ENCODE assay signal across 7 mouse cellular contexts in genomic region chr11:94211651-94212488, GRCm38 (mm10). TPM values are rescaled to one million over a fixed set of nuclear protein-coding genes. Genes with fewer than 3 reads are reported as not detected.
A peak's percentile ranks its signal among the peaks of the same experiment; 100 is the strongest.
DNase-seq lines count a peak whose midpoint lies in the region; ATAC-seq and TF ChIP-seq lines count a peak whose summit lies in the region.

No protein-coding gene starts in this region.

- peak overlapping the region; percentile 95 for H3K9ac ChIP-seq in limb, embryonic 14.5 days (ENCODE audit: low read depth, low read length, severe bottlenecking)
- peak overlapping the region; percentile 98 for H3K9ac ChIP-seq in midbrain, embryonic 14.5 days (replicated peaks; ENCODE audit: low read length)

- H3K27ac ChIP-seq in limb, embryonic 14.5 days (replicated peaks; ENCODE audit: low read depth, low read length): peak overlapping the region; percentile 97
- peak overlapping the region; percentile 97 for H3K27ac ChIP-seq in midbrain, embryonic 14.5 days (replicated peaks; ENCODE audit: low read depth, low read length)

- TF ChIP-seq POLR2A in limb, embryonic 14.5 days (IDR thresholded peaks at IDR 0.05; ENCODE audit: borderline replicate concordance, extremely low read depth, insufficient read depth, insufficient read length): no peak

- WGBS in limb, embryonic 14.5 days: under 1% methylated on average over 22 of the region's 61 CpGs
- under 1% methylated on average over 59 of the region's 61 CpGs for WGBS in midbrain, embryonic 14.5 days

- peak overlapping the region; percentile 60 for H3K4me2 ChIP-seq in limb, embryonic 14.5 days (replicated peaks; ENCODE audit: low read depth, low read length, severe bottlenecking)
- peak overlapping the region; percentile 63 for H3K4me2 ChIP-seq in midbrain, embryonic 14.5 days (ENCODE audit: low read length)

- no peaks in the 10 kb centered on the region for H3K9me3 ChIP-seq in limb, embryonic 14.5 days (ENCODE audit: control insufficient read depth, low read length)
- no peaks in the 10 kb centered on the region for H3K9me3 ChIP-seq in midbrain, embryonic 14.5 days (ENCODE audit: control insufficient read depth, low read length)

- H3K4me3 ChIP-seq in limb, embryonic 14.5 days (replicated peaks; ENCODE audit: low read length): peak overlapping the region; percentile 97
- H3K4me3 ChIP-seq in midbrain, embryonic 14.5 days (replicated peaks; ENCODE audit: low read depth, low read length): peak overlapping the region; percentile 100

- peaks cover 20% of the 10 kb centered on the region for H3K4me1 ChIP-seq in limb, embryonic 14.5 days (ENCODE audit: control insufficient read depth, insufficient read depth, low read length)
- H3K4me1 ChIP-seq in midbrain, embryonic 14.5 days (ENCODE audit: control insufficient read depth, insufficient read depth, low read length): peaks cover 25% of the 10 kb centered on the region

- H3K36me3 ChIP-seq in limb, embryonic 14.5 days (ENCODE audit: control insufficient read depth, insufficient read depth, low read length): peaks cover 16% of the 10 kb centered on the region
- H3K36me3 ChIP-seq in midbrain, embryonic 14.5 days (ENCODE audit: control insufficient read depth, insufficient read depth, low read length): peaks cover 17% of the 10 kb centered on the region

- no peaks in the 10 kb centered on the region for H3K27me3 ChIP-seq in limb, embryonic 14.5 days (ENCODE audit: control insufficient read depth, insufficient read depth, low read length)
- H3K27me3 ChIP-seq in midbrain, embryonic 14.5 days (ENCODE audit: control insufficient read depth, insufficient read depth, low read length): no peaks in the 10 kb centered on the region

- peak; percentile 90 for DNase-seq in adrenal gland, postnatal 14 days
- peak; percentile 45 for DNase-seq in embryo, embryonic 11.5 days (ENCODE audit: low read depth, low spot score)
- DNase-seq in kidney, adult 11 months: peak; percentile 76
- DNase-seq in limb, embryonic 14.5 days (ENCODE audit: low spot score): peak; percentile 73
- peak; percentile 77 for DNase-seq in midbrain, embryonic 14.5 days
- peak; percentile 48 to 60 for DNase-seq in spleen, postnatal 36 days (ENCODE audit: low spot score in 2 of 2)

- ATAC-seq in granulocyte monocyte progenitor cell, adult 5-6 weeks (replicated peaks; ENCODE audit: poor library complexity, severe bottlenecking): peak; percentile 8
- peak; percentile 9 for ATAC-seq in limb, embryonic 14.5 days (ENCODE audit: low FRiP score, low read depth)
- peak; percentile 15 for ATAC-seq in midbrain, embryonic 14.5 days (ENCODE audit: low FRiP score, low TSS enrichment)

RNA-seq across cellular contexts. Expression of gene Tob1, which starts 0.6 kb away (rescaled TPM):
- total RNA-seq in adrenal gland, postnatal 14 days (2021): 158 and 199 TPM in 2 replicates
- 2.9 and 4.5 TPM in 2 replicates for total RNA-seq in granulocyte monocyte progenitor cell, adult 5-6 weeks (2014; fragmentation: Nextera tagmentation)
- total RNA-seq in granulocyte monocyte progenitor cell, adult 5-6 weeks (2017): 1.1 and 4.9 TPM in 2 replicates
- polyA plus RNA-seq in limb, embryonic 14.5 days (2012; rRNA removed): 28.4 and 29.7 TPM in 2 replicates
- polyA plus RNA-seq in limb, embryonic 14.5 days (2014; fragmentation: Nextera tagmentation; extraction: Ambion mirVana): 34.8 and 37.3 TPM in 2 replicates
- 29.5 and 34.7 TPM in 2 replicates for polyA plus RNA-seq in midbrain, embryonic 14.5 days (2014; fragmentation: Nextera tagmentation; extraction: Ambion mirVana)

RNA-seq across cellular contexts. Expression of gene Wfikkn2, which starts 33.9 kb away (rescaled TPM):
- total RNA-seq in adrenal gland, postnatal 14 days (2021): 0.63 and 0.68 TPM in 2 replicates
- total RNA-seq in granulocyte monocyte progenitor cell, adult 5-6 weeks (2014; fragmentation: Nextera tagmentation): not detected in 2 replicates
- 0.09 TPM in 1 of 2 replicates, not detected in the other for total RNA-seq in granulocyte monocyte progenitor cell, adult 5-6 weeks (2017)
- polyA plus RNA-seq in limb, embryonic 14.5 days (2012; rRNA removed): 19.9 and 25.1 TPM in 2 replicates
- 9.2 and 9.7 TPM in 2 replicates for polyA plus RNA-seq in limb, embryonic 14.5 days (2014; fragmentation: Nextera tagmentation; extraction: Ambion mirVana)
- polyA plus RNA-seq in midbrain, embryonic 14.5 days (2014; fragmentation: Nextera tagmentation; extraction: Ambion mirVana): 0.47 and 2.0 TPM in 2 replicates

Comparison
In these comparisons a context has a peak if more than half of its experiments do, and no peak if none do; other contexts are left out.
1. Peak in every context shown above with its lines: DNase-seq, ATAC-seq, H3K4me3 ChIP-seq and H3K27ac ChIP-seq.
2. RNA of gene Tob1, which starts 0.6 kb away (total RNA-seq): 158 to 199 TPM in adrenal gland, postnatal 14 days; 1.1 to 4.9 TPM in granulocyte monocyte progenitor cell, adult 5-6 weeks; every median in the first group is over 10 times any median in the second.